Mouse (Mus musculus): Measurements from ENCODE around the gene Vmn2r97. TPM values are rescaled to one million over a fixed set of nuclear protein-coding genes. Genes with fewer than 3 reads are reported as not detected.
"Not testable (repeated sequence)": the region's sequence is repeated elsewhere in the genome, so short reads cannot be mapped to it uniquely, and the experiment has no call there.

The Vmn2r97 gene
- 0.06 TPM in 2 replicates for polyA plus RNA-seq (2015; fragmentation: Nextera tagmentation; extraction: Ambion mirVana)

DNA sequence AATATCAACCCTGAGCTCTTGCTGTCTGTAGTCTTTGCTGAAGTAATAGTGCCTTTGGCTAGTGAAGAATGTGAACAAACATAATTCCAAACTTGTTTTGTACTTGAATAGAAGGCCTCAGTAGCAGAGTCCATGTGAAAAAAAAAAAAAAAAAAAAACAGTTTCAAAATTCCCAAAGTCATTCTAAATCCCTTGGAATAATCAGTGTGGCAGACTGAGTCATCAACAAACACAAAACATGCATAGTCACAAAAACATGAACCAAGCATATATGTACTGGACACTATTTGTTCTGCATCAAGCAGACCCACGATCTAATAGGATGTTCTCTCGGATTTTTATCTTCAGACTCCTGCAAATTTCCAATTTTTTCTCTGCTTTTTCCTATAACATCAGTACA, at the start of gene Vmn2r97:
Vmn2r97 (plus strand) TSS at position 301 of the 400 bp plus-strand sequence.
- not testable (repeated sequence) for ATAC-seq (ENCODE audit: low FRiP score); H3K9me3 ChIP-seq (replicated peaks); H3K27me3 ChIP-seq (replicated peaks); H3K36me3 ChIP-seq; H3K4me2 ChIP-seq; H3K4me1 ChIP-seq; H3K4me3 ChIP-seq (replicated peaks); H3K27ac ChIP-seq (replicated peaks); H3K9ac ChIP-seq (replicated peaks)
- WGBS = 62% methylated on average over 2 of the region's 2 CpGs

DNA sequence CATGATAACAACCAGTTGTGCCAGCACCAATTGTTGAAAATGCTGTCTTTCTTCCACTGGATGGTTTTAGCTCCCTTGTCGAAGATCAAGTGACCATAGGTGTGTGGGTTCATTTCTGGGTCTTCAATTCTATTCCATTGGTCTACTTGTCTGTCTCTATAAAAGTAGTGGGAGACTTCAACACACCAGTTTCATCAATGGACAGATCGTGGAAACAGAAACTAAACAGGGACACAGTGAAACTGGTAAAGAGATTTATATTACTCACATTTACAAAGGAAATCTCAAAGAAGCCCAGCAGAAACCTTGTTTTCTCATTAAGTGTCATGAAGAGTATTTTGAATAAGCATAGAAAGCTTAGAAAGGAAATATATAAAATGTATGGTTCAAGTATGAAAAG, 31.7 kb upstream of the Vmn2r97 start:
- H3K36me3 ChIP-seq; H3K27ac ChIP-seq (replicated peaks); H3K4me2 ChIP-seq; ATAC-seq (ENCODE audit: low FRiP score); H3K9ac ChIP-seq (replicated peaks); H3K27me3 ChIP-seq (replicated peaks); H3K4me1 ChIP-seq; H3K4me3 ChIP-seq (replicated peaks): not testable (repeated sequence)
- H3K9me3 ChIP-seq (replicated peaks) = peaks cover 13% of the 10 kb centered on the region
- WGBS = 69% methylated on average over 2 of the region's 2 CpGs

DNA sequence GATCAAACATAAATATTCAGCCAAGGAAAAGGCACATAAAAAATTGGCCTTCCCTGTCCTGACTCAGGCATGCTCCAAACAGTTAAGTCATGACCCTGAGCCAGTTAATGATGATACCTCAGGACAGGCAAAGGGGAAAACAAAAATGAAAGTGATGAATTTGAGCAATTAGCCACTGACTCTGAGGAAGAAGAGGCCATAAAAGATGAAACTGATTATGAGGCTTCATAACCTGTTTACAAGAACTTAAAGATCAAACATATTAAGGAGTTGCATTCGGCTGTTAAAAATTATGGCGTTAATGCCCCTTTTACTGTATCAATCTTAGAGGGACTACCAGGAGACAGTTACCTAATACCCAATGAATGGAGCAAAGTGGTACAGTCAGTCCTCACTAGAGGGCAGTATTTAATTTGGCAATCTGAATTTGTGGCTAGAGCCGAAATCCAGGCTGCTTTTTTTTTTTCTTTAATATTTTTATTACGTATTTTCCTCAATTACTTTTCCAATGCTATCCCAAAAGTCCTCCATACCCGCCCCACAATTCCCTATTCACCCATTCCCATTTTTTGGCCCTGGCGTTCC, 24.3 kb upstream of the Vmn2r97 start:
- H3K36me3 ChIP-seq = no peaks in the 10 kb centered on the region
- ATAC-seq (ENCODE audit: low FRiP score) = no peak
- no peak overlapping the region for H3K27ac ChIP-seq (replicated peaks)
- no peaks in the 10 kb centered on the region for H3K27me3 ChIP-seq (replicated peaks)
- H3K4me2 ChIP-seq = no peak overlapping the region
- H3K4me3 ChIP-seq (replicated peaks) = no peak overlapping the region
- peaks cover 5% of the 10 kb centered on the region for H3K9me3 ChIP-seq (replicated peaks)
- no peak overlapping the region for H3K9ac ChIP-seq (replicated peaks)
- 90% methylated on average over 6 of the region's 6 CpGs for WGBS
- H3K4me1 ChIP-seq = no peaks in the 10 kb centered on the region

DNA sequence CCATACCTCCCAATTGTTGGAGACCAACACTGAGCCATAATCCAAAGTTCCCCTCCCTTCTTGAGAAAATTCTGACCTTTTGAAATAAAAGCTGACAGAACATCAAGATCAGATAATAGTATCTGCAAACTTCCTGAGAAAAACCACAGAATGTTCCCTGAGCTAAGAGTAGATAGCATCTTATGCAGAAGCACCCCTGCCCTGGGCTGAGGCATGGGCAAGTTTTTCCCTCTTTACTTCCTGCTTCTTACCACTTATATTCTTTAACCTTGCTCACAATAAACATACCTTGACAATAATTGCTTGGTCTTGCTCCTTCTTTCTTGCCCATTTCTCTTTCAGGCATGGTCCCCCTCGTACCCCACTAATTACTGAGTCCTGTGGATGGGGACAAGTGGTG, 43.7 kb downstream of the Vmn2r97 start:
- H3K9me3 ChIP-seq (replicated peaks) = peaks cover 37% of the 10 kb centered on the region
- 75% methylated on average over 1 of the region's 1 CpGs for WGBS
- not testable (repeated sequence) for H3K9ac ChIP-seq (replicated peaks); H3K27me3 ChIP-seq (replicated peaks); H3K4me2 ChIP-seq; H3K27ac ChIP-seq (replicated peaks); H3K4me1 ChIP-seq; ATAC-seq (ENCODE audit: low FRiP score); H3K4me3 ChIP-seq (replicated peaks); H3K36me3 ChIP-seq

DNA sequence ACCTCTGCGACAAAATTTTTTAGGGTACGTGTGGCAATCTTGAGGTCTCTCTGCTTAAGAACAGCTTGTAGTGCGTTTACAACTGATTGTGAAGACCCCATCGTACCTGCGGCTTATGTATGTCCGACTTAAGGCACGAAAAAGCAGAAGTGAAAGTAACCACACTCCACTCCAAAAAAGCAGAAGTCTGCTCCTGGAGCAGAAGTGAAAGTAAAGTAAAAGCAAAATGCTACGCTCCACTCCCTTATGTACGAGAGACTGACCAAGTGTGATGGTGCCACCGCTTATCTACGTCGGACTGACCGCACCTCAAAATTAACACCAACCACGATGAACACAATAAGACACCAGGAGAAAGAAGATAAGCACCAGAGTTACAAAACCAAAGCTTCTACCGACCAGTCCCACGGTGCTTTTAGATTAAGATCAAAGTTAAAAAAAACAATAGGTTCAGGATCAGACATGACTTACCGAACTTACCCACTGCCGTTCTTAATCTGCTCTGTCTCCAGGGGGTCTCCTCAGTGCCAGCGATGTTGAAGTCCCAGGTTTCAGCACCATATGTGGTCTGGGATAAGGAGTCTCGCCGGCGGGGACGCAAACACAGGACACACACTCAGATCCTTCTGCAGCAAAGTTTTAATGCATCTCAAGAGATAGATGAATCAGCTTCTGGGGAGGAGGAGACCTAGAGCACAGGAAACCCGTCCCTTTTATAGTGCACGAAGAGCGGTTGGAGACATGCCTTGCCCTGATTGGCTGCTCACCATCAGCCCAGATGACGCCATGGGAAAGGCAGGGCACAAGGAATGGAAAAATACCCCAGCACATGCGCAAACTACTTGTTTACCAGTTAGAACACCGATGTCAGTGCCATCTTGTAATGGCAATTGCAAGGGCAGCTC, 54.5 kb downstream of the Vmn2r97 start:
- H3K36me3 ChIP-seq = no peaks in the 10 kb centered on the region
- 92% methylated on average over 29 of the region's 29 CpGs for WGBS
- H3K4me1 ChIP-seq = no peaks in the 10 kb centered on the region
- no peaks in the 10 kb centered on the region for H3K27me3 ChIP-seq (replicated peaks)
- no peak overlapping the region for H3K4me2 ChIP-seq
- H3K4me3 ChIP-seq (replicated peaks) = no peak overlapping the region
- no peak for ATAC-seq (ENCODE audit: low FRiP score)
- no peak overlapping the region for H3K9ac ChIP-seq (replicated peaks)
- no peak overlapping the region for H3K27ac ChIP-seq (replicated peaks)
- H3K9me3 ChIP-seq (replicated peaks) = peaks cover 30% of the 10 kb centered on the region

Other genes with a start within 250 kb of the Vmn2r97 start
- gene Vmn2r98, start 139.2 kb downstream of the Vmn2r97 start, polyA plus RNA-seq (2015; fragmentation: Nextera tagmentation; extraction: Ambion mirVana) = not detected in 2 replicates

Data from neural tube, embryonic 15.5 days (tissue).